Mouse (Mus musculus): ENCODE results near the gene Plcl1. TPM values are rescaled to one million over a fixed set of nuclear protein-coding genes. Genes with fewer than 3 reads are reported as not detected.
A peak's percentile ranks its signal among the peaks of the same experiment; 100 is the strongest.

Plcl1 gene
- total RNA-seq, 2 experiments from 2014 or later, result 2.7 to 3.3 TPM

GRCm38 (mm10) chr1:55612759-55613328 lies 207.1 kb downstream of the Plcl1 start:
- peak; percentile 32 to 47 for DNase-seq

- DNase-seq, result no peak
These were observed 212.1 kb downstream of the Plcl1 start for GRCm38 (mm10) chr1:55617857-55618256.

DNA sequence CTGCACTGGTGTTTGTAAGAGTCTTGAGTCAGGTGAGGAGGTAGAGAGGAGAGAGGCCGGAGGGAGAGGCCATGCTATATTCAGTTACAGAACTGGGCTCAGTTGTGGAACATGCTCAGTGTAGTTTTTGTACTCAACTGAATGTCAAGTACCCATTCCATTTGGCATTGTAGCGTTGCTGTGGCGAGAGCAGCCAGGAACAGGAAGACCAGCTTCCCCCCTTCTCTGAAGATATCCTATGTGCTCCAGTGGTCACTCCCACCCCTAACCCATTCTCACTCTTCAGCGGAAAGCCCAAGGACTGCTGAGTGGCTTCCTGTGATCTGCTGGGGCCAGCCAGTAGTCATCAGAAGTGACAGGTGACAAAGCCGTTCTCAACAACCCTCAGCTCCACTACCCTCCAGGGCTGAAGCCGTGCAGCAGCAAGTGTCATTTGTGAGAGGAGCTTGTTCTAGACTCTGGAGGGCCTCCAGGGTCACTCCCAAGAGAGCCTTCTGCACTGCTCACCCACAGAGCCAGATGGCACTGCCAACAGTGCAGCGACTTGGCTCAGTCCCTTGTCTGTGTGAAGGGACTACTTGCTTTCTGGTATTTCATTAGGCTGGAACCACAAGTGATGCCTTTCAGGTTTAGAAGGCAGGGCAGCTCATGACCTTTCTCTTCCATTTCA lies 213.0 kb downstream of the Plcl1 start:
- peak; percentile 35 to 73 for DNase-seq

- no peak for DNase-seq
These were observed 225.8 kb downstream of the Plcl1 start for GRCm38 (mm10) chr1:55631496-55631895.

DNA sequence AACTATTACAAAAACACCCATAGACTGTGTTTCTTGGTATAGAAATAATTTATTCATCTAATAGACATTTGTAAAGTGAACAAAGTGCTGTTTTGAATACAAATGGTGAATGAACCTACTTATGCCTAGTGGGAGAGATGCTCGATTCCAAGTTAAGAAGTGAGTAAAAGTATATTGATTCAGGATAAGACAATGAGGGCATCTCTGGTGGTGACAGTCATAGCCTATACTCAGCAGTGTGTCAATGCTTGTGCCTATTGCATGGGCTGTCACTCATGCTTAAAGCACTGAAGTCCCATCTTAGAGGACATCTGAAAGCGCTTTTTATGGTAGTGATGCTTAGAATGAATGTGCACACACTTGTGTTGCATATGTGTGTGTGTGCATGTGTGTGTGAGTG lies 226.3 kb downstream of the Plcl1 start:
- DNase-seq, result no peak

DNA sequence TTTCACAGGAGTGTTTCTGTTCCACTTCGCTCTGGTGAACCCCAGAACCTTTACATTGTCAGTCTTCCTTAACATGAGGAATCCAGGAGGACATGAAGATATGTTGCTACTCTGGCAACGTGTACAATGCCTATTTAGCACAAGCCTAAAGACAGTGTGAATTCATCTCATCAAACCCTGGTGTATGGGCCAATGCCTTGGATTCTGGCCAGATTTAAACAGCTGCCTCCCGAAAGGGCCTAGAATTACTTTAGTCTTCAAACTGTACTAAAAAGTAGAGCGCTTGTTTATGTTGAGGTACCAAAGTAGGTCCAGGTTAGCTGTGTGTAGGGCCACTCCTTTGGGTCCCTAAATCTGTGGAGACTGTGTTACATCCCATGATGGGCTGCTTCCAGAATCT lies 227.6 kb downstream of the Plcl1 start:
- no peak for DNase-seq

DNA sequence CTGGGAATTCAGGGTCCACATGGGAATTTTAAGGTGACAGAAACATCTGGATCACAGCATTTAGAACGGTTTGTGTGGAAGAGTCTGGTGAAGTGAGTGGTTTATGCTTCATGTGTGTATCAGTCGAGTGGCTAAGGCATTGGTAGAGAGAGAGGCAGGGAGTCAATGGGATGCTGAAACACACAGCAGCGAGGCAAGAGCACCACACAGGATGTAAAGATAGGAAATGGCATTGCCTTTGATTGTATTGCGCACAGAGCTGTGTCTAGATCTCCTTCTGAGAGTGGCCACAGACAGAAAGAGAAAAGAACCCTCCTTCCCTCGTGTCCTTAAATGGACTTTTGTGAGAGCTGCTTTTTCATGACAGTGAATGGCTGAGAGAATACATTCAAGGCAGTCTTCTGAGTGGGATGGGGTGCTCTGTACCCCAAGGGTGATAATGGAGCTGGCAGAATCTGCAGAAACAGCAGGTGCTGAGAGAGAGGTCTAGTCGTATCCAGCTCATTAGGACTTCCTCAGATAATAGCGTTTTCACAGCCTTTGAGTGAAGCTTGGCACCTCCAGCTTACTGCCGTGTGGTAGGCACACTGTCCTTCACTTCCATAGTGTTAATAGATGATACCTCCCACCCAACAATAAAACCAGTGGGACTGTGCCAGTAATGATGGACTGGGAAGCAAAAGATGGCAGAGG lies 253.9 kb downstream of the Plcl1 start:
- DNase-seq, result no peak

DNA sequence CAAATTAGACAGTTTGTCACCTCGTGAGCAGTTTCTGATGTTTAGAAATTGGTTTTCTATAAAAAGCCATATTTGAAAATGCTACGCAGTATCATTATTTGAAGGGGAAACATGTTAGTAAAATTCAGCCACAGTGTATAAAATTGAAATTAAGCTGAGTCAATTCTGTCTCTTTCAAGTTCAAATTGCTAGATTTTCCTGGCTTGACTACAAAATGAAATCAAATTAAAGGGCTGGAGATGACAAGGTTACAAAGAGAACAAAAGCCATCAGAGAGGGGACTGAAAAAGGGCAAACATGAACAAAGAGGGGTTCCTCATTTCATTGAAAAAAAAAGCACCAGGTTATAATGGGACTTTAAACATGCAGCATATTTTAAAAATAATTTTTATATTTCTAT lies 255.7 kb downstream of the Plcl1 start:
- no peak for DNase-seq

- peak; percentile 23 to 50 for DNase-seq
These were observed 259.6 kb downstream of the Plcl1 start for GRCm38 (mm10) chr1:55665137-55665827.

DNA sequence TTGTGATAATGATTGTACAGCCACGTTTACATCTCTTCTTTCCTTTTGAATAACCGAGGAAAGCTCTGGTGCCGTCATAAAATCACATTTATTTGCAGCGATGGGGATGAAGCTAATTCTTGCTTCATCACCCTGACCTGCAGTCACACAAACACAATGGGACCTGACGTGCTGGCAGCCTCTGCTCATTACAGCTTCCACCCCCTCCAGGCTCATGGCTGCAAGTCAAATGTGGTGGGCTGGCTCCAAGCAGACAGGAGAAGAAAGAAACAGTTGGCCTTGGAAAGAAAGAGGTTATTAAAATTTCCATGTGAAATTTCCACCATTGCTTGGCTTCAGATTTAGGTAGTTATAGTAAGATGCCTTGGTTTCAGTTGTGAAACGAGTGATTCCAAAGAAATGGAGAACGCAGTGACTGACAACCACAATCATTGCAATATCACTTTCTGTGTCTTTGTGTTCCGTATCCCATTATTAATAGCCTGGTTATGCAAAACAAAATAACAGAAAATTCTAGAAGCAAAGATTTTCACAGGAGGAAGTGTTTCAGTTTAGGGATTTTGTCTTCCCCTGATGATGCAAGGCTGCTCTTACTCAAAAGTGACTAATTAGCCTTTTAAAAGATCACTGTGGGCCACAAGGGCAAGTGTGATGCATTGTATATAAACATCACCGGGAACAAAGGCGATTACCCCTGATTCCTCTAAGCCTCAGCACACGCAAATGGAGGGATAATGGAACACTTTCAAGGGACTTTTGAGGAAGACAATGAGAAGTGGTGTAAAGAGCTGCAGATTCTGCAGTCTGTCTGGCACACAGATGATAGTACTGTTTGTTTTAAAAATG lies 260.3 kb downstream of the Plcl1 start:
- peak; percentile 13 to 37 for DNase-seq

DNA sequence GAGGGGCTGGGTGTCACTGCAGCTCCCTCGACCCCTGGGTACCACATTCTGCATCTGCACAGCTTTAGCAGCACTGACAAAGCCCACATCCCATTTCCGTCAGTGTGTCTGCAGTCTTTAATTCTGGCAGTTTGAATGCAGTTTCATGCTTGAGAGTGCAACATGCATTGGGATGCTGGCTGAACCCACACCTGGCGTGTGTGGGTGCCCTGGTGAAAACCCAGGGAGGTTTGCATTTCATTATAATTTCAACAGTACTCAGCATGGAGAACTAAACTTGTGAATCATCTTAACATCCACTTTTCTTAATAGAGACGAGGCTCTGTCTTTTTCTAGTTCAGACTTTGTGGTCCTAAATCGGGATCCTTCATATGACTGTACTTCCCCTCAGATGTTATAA lies 261.1 kb downstream of the Plcl1 start:
- DNase-seq, result no peak

DNA sequence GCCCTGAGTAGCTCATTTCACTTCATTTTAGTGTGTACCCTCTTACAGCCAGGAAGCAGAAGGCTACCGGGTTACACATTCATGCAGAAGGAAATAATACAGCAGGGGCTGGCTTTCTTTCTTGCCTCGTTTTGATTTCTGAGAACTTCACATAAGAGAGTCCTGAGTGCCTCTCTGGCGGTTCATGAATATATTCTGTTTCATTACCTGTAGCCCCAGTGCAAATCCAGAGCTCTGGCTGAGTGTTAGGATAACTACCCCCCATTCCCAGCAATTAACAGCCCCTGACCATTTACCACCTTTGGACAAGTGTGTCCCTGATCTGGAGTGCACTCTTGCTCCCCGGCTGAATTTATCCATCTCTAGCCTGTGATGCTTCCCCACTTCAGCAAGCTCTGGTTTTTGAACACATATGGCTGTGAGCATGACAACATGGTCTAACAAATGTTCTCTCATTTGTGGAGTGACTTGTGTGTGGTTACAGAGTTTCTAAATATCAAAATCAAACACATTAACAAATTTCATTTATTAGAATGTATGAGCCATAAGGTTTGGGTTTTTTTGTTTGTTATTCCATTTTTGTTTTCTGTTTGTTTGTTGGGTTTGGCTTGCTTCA lies 263.0 kb downstream of the Plcl1 start:
- no peak for DNase-seq

GRCm38 (mm10) chr1:55682676-55683075 lies 277.0 kb downstream of the Plcl1 start:
- DNase-seq, result no peak

DNA sequence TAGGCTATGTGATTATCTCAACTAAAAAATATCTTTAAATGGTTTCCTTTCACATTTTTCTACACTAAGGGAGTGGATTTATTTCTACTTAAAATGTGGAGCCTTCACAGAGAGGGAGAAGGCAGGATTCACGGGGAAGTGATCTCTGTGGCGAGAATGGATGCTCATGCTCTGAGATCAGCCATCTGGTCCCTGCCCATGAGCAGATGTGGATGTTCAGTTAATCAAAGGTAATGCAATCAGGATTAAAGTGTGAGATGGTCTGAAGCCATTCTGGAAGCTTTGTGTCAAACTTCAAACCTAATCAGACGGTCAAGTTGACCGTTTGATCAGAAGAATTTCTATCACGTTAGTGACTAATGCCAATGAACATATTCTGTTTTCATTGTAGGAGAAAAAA lies 280.5 kb downstream of the Plcl1 start:
- no peak for DNase-seq

DNA sequence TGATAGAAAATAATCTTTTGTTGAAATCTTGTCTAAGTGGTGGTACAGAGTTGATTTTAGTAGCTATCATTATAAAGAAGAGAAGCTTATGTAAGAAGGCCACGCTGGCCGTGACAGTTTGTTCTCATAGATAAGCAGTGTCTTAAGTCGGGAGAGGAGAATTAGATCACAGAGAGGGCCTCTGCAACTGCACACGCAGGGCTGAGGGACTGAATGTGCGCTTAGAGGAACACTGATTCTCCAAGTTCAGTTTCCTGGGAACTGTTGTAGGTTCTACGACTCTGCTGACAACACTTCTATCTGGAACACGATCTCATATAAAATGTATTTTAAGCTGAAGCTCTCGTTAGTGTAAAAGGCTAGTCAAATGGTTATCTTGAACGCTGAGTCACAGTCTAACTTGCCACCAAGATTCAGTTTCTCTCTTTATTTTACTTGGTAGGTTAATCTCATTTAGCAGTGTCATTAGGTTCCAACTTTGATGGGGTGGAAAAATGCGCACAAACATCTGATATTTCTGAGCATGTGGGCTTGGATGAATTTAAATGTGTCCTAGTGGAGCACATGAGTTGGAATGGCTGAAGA lies 288.0 kb downstream of the Plcl1 start:
- peak in 1 of 2 experiments; percentile 9 for DNase-seq

DNA sequence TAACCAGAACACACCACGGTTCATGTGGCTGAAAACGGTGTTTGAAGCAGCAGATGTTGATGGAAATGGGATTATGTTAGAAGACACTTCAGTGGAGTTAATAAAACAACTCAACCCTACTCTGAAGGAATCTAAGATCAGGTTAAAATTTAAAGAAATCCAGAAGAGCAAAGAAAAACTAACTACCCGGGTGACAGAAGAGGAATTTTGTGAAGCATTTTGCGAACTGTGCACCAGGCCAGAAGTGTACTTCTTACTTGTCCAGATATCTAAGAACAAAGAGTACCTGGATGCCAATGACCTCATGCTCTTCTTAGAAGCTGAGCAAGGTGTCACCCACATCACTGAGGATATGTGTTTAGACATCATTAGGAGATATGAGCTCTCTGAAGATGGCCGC lies 290.5 kb downstream of the Plcl1 start:
- DNase-seq, result no peak

- no peak for DNase-seq
These were observed 293.8 kb downstream of the Plcl1 start for GRCm38 (mm10) chr1:55699393-55699970.

GRCm38 (mm10) chr1:55700016-55700415 lies 294.3 kb downstream of the Plcl1 start:
- no peak for DNase-seq

DNA sequence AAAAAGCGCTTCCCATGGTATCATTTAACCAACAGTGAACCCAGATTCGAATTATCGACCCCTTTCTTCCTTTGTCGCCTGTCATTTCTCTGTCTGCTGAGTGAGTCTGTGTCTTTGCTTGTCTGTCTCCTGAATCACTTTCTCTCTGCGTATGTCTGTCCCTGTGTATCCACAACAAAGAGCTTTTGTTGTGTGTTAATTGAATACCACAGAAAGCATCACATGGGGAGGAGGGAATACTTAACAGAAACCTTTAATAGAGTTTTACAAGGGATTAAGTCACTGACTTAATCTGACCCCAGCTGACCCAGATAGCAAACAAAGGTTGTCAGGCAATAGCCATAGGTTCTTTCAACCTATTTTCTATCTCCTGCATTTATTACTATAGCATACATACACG lies 295.0 kb downstream of the Plcl1 start:
- no peak for DNase-seq

DNA sequence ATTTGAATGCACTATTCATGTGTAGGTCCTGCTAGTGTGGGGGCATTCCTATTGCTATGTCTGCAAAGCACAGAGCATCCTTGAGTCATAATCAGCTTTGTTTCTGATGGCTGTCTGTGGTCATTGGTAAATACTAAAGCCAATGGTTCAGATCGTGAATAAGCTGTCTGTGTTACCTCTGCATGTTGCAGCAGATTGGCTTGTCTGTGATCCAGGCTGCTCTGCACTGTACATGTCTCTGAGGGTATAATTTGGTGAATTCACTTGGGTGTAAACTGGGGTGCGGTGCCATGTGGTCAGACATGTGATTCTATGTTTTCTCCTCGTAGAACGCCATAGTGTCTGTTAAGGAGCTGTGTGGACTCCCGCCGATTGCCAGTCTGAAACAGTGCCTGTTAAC lies 295.9 kb downstream of the Plcl1 start:
- DNase-seq, result no peak

GRCm38 (mm10) chr1:55702106-55702505 lies 296.4 kb downstream of the Plcl1 start:
- DNase-seq, result no peak
